11 mouse cellular contexts compared by ENCODE assay signal in genomic region chr2:12438181-12438580, GRCm38 (mm10). TPM values are rescaled to one million over a fixed set of nuclear protein-coding genes. Genes with fewer than 3 reads are reported as not detected.
DNase-seq lines count a peak whose midpoint lies in the region; ATAC-seq and TF ChIP-seq lines count a peak whose summit lies in the region.
"Had no signal": no experiment of that assay in that cellular context is flagged by ENCODE, and none has a peak within 500 bp of the region (broad histone marks: within the 10 kb centered on the region; RNA-seq: fewer than 3 reads in every experiment).

No protein-coding gene starts in this region.

- H3K36me3 ChIP-seq in hindbrain, postnatal 0 days (ENCODE audit: insufficient read depth, low read length): no peaks in the 10 kb centered on the region
- H3K36me3 ChIP-seq: limb, embryonic 15.5 days had no signal

- no peak overlapping the region for H3K4me2 ChIP-seq in hindbrain, postnatal 0 days (ENCODE audit: low read depth, low read length)
- H3K4me2 ChIP-seq: limb, embryonic 15.5 days had no signal

- peak; percentile 82 for TF ChIP-seq CTCF in layer of hippocampus, adult 2 months (conservative IDR thresholded peaks at IDR 0.05)
- peak; percentile 65 for TF ChIP-seq CTCF in hindbrain, postnatal 0 days (IDR thresholded peaks at IDR 0.05; ENCODE audit: low read depth)

- H3K27ac ChIP-seq in layer of hippocampus, adult 2 months: no peak overlapping the region
- no peak overlapping the region for H3K27ac ChIP-seq in hindbrain, postnatal 0 days
- H3K27ac ChIP-seq: limb, embryonic 15.5 days had no signal

- no peak overlapping the region for H3K4me3 ChIP-seq in layer of hippocampus, adult 2 months
- H3K4me3 ChIP-seq in hindbrain, postnatal 0 days (ENCODE audit: low read length): no peak overlapping the region
- H3K4me3 ChIP-seq: erythroblast, embryonic 14.5 days; limb, embryonic 15.5 days had no signal

- no peaks in the 10 kb centered on the region for H3K9me3 ChIP-seq in hindbrain, postnatal 0 days (ENCODE audit: low read length)
- H3K9me3 ChIP-seq: limb, embryonic 15.5 days had no signal

- H3K4me1 ChIP-seq in hindbrain, postnatal 0 days (ENCODE audit: insufficient read depth, low read length): no peaks in the 10 kb centered on the region
- H3K4me1 ChIP-seq: limb, embryonic 15.5 days had no signal

- DNase-seq in layer of hippocampus, adult 2 months (ENCODE audit: low spot score in 2 of 2): peak; percentile 13 to 21
- DNase-seq in layer of hippocampus, postnatal 36 days: no peak
- DNase-seq in CD4-positive, CD25-positive, alpha-beta regulatory T cell, adult 2 months (ENCODE audit: low read depth, low spot score): peak; percentile 60
- DNase-seq in MN1 (ENCODE audit: low spot score): peak; percentile 55
- peak; percentile 77 for DNase-seq in hindbrain, postnatal 0 days (ENCODE audit: low spot score)
- DNase-seq in spleen, postnatal 36 days (ENCODE audit: low spot score in 2 of 2): no peak
- no peak for DNase-seq in cerebellum, adult 11 months
- DNase-seq: adrenal gland, postnatal 36 days; heart, postnatal 14 days had no signal

- H3K9ac ChIP-seq in hindbrain, postnatal 0 days (replicated peaks; ENCODE audit: low read length): no peak overlapping the region
- H3K9ac ChIP-seq: limb, embryonic 15.5 days had no signal

- 69% methylated on average over 2 of the region's 2 CpGs for WGBS in hindbrain, postnatal 0 days

- ATAC-seq in hindbrain, postnatal 0 days: peak; percentile 69; the same call in 1 of the 2 replicates

- no peaks in the 10 kb centered on the region for H3K27me3 ChIP-seq in hindbrain, postnatal 0 days (ENCODE audit: insufficient read depth, low read length)
- H3K27me3 ChIP-seq: limb, embryonic 15.5 days had no signal

RNA-seq across cellular contexts. Expression of gene Mindy3, which starts 18.9 kb away (rescaled TPM):
- total RNA-seq in layer of hippocampus, adult 2 months (2021): 100 to 1,000 TPM in 1 of 2 experiments, 10 to 100 TPM in 1; 98.4 to 111 TPM
- 100 to 1,000 TPM in 1 of 2 experiments, 10 to 100 TPM in 1; 96.0 to 101 TPM for total RNA-seq in layer of hippocampus, postnatal 36 days (2021)
- total RNA-seq in hindbrain, postnatal 0 days (2014; rRNA removed): 51.3 and 73.3 TPM in 2 replicates
- polyA plus RNA-seq in hindbrain, postnatal 0 days (2015; fragmentation: Nextera tagmentation; extraction: Ambion mirVana): 48.2 and 50.9 TPM in 2 replicates

Comparison
In these comparisons a context has a peak if more than half of its experiments do, and no peak if none do; other contexts are left out.
1. DNase-seq: peak in layer of hippocampus, adult 2 months (2 of 2), CD4-positive, CD25-positive, alpha-beta regulatory T cell, adult 2 months (single experiment), MN1 (single experiment) and hindbrain, postnatal 0 days (single experiment); none in layer of hippocampus, postnatal 36 days (0 of 2), spleen, postnatal 36 days (0 of 2) and cerebellum, adult 11 months (single experiment).